Mouse (Mus musculus): ENCODE measurements around the gene Ccdc105.

Gene Ccdc105

GRCm38 (mm10) chr10:78752452-78753191 is at the start of gene Ccdc105:
Ccdc105 (minus strand) TSS chr10:78753065.
- DNase-seq (ENCODE audit: low read depth, low spot score): peak; percentile 72

DNA sequence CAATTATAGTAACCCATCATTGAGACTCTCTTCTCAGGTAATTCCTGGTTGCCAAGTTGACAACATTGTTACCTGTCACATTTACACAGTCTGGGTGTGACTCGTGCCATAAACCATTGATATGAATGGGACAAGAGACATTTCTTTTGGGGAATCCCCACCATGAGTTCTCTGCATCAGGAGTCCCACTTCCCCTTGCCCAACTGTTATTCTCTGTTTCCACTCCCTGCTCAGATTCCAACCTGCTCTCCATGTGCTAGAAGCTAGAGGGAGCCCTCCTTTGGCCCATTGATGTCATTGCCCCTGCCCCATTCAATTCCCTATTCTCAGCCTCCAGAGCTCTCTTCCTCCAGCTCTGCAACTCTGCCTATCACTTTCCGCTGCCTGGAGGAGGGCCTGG is 48.6 kb upstream of the Ccdc105 start:
- no peak for DNase-seq (ENCODE audit: low read depth, low spot score)

DNA sequence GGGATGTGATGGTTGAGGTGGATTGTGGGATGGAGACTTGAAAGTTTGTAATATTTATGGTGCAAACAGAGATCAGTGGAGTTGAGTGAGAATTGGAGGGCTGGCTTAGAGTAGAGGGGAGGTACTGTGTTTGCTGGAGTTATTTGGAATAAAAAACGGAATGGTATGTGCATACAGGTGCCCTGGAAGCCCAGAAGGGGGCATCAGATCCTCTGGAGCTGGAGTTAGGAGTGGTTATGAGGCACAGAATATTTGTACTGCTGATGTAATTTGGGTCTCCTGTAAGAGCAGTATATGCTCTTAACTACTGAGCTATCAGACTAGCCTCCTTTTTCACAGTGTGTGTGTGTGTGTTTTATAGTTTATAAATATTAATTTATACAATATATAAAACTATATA is 37.7 kb upstream of the Ccdc105 start:
- no peak for DNase-seq (ENCODE audit: low read depth, low spot score)

DNA sequence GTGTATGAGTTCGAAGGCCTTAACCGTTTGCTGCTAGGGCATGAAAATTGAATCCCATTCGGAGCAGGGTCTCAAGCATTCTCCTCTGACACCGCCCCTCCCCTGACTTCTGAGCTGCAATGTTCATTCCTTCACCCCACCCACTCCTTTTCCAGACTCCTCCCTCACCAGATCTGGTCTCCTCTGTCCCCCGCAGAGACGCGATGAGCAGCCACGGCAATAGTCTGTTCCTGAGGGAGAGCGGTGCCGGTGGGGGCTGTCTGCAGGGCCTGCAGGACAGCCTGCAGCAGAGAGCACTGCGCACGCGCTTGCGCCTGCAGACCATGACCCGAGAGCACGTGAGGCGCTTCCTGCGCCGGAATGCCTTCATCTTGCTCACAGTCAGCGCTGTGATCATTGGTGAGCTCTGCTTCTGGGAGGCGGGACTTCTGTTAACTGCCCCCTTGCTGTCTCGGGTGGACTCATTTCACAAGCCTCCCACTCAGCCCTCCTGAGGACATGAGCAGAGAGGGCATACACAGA is 34.8 kb upstream of the Ccdc105 start:
- DNase-seq (ENCODE audit: low read depth, low spot score): peak; percentile 95

- no peak for DNase-seq (ENCODE audit: low read depth, low spot score)
These were observed 27.3 kb upstream of the Ccdc105 start, which contains the start of gene Slc1a6 for GRCm38 (mm10) chr10:78779981-78780651. Slc1a6 (plus strand) TSS chr10:78780496.

DNA sequence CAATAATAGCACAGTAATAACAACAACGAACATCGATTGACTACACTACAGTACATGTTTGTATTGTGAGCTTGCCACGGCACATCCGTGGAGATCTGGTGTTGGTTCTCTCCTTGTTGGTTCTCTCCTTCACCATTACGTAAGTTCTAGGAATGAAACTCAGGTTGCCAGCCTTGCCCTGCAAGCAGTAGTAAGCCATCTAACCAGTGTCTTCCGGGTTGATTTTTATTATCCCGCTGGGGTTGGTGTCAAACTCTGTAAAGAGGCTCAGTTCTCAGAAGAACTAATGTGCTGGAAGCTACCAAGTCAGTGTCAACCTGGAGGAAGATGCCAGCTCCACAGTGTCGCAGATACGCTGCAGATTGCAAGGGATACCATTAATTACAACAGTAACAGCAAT is 26.7 kb upstream of the Ccdc105 start:
- no peak for DNase-seq (ENCODE audit: low read depth, low spot score)

DNA sequence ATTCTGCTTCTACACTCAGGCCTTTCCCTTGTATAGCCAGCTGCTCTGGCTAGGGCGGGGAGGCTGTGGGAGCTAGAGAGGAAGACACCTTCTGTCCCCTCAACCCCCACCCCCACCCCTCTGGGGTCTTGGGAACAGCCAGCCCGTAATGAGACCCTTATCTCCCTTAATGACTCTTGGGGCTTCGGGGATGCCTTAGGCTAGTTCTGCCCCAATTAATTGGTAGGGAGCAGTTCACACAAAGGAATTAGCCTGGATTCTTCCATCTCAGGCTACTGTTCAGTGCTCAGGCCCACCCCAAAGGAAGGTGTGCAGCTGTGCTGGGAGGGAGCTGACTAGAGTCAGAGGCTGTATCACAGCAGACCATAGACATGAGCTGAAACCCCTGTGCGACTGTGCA is 23.0 kb upstream of the Ccdc105 start:
- no peak for DNase-seq (ENCODE audit: low read depth, low spot score)

GRCm38 (mm10) chr10:78765570-78765969 is 12.7 kb upstream of the Ccdc105 start:
- DNase-seq (ENCODE audit: low read depth, low spot score): no peak

DNA sequence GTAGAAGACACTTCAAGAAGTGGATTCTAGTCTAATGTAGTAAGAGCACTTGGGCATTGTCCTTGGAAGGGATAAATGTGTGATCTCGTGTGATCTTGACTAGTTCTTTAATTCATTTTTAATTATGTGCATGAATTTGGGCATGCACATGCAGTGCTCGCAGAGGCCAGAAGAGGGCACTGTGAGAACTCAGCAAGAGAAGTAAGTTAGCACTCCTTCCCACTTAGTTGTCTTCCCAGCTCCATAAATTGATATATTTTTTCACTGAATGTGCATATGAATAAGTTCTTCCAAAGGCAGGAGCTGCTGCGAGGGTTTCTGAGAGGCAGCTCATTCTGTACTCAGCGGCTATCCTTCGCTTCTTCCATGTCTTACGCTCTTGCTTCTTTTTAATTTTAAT is 3.2 kb upstream of the Ccdc105 start:
- DNase-seq (ENCODE audit: low read depth, low spot score): peak; percentile 62

DNA sequence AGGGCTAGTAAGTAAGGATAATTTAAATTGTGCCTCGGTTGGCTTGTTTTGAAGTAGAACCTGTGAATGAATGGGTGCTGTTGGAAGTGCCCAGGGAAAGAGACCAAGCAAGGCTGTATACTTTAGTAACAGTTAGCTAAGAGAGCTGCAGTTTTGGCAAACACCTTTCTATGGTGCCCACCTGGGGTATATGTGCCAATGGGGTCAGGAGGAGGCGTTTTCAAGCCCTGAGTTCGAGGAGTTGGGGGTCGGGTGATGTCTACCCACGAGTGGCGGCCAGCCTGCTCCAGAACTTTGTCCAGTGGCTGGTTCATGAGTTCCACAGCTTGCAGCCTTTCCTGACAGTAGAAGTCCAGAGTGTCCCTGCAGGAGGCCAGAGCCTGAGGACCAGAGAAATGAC is 3.9 kb downstream of the Ccdc105 start:
- no peak for DNase-seq (ENCODE audit: low read depth, low spot score)

DNA sequence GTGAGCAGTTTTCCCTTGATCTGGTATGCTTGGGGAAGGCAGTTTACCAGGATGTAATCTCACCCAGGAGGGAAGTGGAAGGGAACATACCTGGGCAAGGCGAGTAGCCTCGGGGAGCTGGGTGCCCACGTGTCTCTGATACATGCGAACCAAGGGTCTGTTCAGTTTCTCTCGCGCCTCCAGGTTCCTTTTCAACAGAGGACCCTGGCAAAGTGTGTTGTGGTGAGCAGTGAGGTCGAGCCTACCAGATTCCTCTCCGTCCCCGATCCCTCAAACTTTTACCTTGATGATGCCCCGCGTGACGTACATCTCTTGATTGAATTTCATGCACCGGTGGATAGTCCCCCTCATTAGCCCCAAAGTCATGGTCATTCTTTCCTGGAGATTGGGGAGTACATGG is 4.7 kb downstream of the Ccdc105 start:
- no peak for DNase-seq (ENCODE audit: low read depth, low spot score)

GRCm38 (mm10) chr10:78747035-78747721 is 5.7 kb downstream of the Ccdc105 start:
- DNase-seq (ENCODE audit: low read depth, low spot score): no peak

- no peak for DNase-seq (ENCODE audit: low read depth, low spot score)
These were observed 7.2 kb downstream of the Ccdc105 start for GRCm38 (mm10) chr10:78745453-78746232.

DNA sequence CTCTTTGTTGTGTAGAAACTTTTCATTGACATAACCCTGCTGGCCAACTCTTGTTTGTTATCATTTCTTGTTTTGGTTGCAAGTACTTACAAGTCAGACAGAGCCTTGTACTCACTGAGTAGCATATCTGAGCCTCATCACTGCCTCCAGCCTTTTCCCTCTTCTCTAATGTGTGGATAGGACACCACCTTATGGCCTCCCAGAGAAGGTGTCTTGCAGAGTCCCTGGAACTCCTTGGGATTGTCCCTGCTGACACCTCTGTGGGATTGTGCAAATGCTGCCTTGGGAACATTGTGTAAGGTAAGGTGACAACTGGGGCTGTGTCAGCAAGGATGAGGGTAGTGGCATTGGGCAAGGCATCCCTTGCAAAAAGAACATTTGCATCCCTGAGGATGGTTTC is 9.1 kb downstream of the Ccdc105 start:
- no peak for DNase-seq (ENCODE audit: low read depth, low spot score)

DNA sequence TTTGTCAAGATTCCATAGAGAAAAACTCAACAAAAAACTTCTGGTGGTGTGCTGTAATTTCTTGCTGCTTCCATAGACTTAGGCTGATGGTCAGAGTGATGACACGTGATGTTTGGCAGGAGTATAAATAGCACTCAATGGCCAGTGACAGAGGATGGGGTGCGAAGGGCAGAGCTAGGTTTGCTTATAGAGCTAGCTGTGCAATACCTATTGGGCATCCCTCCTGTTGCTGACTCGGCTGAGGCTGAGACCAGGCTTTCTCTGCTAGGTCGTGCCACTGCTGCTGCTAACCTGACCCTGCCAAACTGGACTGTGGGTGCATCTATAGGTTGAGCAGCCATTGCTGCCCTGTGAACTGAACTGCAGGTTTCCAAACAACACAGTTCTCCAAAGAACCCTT is 13.0 kb downstream of the Ccdc105 start:
- DNase-seq (ENCODE audit: low read depth, low spot score): no peak

- DNase-seq (ENCODE audit: low read depth, low spot score): no peak
These were observed 25.0 kb downstream of the Ccdc105 start for GRCm38 (mm10) chr10:78727876-78728275.

DNA sequence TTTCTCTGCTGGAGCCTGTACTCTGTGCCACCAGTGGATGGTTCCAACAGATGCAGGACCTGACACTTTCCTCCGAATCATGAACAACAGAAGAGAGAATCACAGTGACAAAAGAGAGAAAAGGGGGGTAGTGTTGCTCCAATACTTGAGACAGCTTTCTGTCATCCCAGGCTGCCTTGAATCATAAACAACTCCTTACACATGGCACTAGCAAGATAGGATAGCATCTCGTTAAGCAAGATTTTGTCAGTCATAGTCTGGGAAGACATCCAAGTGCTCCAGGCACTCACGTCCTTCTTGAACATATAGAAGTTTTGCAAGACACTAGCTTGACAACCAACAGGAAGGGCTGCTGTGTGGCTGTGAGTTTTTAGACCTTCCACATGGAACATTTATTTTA is 25.8 kb downstream of the Ccdc105 start:
- peak; percentile 43 for DNase-seq (ENCODE audit: low read depth, low spot score)

DNA sequence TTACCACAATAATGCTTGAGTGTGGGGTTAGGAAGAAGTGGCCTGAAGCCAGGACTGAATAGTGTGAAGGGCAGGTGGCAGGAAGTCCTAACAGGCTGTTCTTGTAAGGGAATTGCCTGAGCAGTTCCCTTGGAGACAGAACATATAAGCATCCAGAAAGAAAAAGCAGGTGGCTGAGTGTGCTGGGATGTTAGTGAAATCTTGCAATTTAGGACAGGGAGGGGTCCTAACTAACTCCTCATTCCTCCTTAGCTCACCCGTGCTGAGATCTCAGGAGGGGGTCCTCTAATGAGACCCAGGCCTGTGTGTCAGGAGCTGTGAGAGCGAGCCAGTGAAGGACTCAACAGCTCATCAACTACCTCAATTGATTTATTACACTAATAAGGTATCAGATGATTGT is 29.4 kb downstream of the Ccdc105 start:
- DNase-seq (ENCODE audit: low read depth, low spot score): no peak

GRCm38 (mm10) chr10:78722654-78723053 is 30.2 kb downstream of the Ccdc105 start:
- DNase-seq (ENCODE audit: low read depth, low spot score): peak; percentile 51

- DNase-seq (ENCODE audit: low read depth, low spot score): no peak
These were observed 30.8 kb downstream of the Ccdc105 start for GRCm38 (mm10) chr10:78722036-78722435.

DNA sequence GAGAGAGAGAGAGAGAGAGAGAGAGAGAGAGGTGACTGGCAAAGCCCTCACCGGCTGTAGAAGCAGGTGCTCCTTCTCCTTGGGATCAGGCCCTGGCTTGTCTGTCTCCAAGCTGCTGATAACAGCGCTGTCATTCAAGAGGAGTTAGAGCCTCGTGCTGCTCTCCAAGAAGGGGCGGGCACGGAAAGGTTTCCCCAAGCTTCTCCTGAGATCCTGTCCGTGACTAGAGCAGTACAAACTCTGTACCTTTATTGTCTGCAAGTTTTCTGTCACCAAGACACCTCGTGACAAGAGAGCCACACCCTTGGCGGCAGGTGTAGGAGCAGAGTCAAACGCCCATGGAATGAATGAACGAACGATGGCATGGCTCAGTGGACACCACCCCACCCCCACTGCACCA is 34.8 kb downstream of the Ccdc105 start, which contains the start of gene Casp14:
Gene Casp14, minus strand, starts transcription at position 239 of the 400 bp plus-strand sequence.
- DNase-seq (ENCODE audit: low read depth, low spot score): no peak

GRCm38 (mm10) chr10:78716231-78716630 is 36.6 kb downstream of the Ccdc105 start:
- DNase-seq (ENCODE audit: low read depth, low spot score): no peak
